Mouse (Mus musculus) ES-E14 (cell line): ENCODE measurements around the gene Igf1.

Experiments
- CHD2 ChIP-seq: IDR thresholded peaks from 2 replicates; pipeline ENCODE4 v1.6.1; 2014; ENCODE audit warnings: mild to moderate bottlenecking, low read depth, low read length, inconsistent platforms
- ZC3H11A ChIP-seq: IDR thresholded peaks from 2 replicates; pipeline ENCODE4 v1.6.1; 2012; ENCODE audit warnings: low read depth, mild to moderate bottlenecking, inconsistent platforms, low read length, borderline replicate concordance
- ZNF384 ChIP-seq: IDR thresholded peaks from 2 replicates; pipeline ENCODE4 v1.6.1; 2012; ENCODE audit warnings: low read depth, low read length, inconsistent platforms

DNA sequence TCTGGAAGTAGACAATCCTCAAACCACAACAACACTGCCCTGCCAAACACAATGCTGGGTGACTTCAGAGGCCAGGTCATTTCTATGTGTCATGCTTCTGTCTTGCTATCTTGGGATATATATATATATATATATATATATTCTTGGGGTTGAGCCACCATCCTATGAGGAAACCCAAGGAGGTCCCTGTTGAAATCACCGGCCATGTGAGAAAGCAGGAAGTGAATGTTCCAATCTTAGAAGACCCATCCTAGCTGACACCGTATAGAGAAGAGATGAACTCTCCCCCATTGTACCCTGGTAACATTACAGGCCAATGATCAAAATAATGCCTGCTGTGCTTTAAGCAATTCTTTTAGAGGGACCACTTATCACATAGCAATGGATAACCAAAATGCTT, 28.1 kb upstream of the Igf1 start:
- TF ChIP-seq ZC3H11A (no peak), ZNF384 (no peak), CHD2 (no peak)
